Mouse (Mus musculus): ENCODE measurements around the gene Cpeb1. TPM values are rescaled to one million over a fixed set of nuclear protein-coding genes. Genes with fewer than 3 reads are reported as not detected.
A peak's percentile ranks its signal among the peaks of the same experiment; 100 is the strongest.

Gene Cpeb1
- polyA plus RNA-seq, 1 experiment from 2014 or later = 0.07 TPM

GRCm38 (mm10) chr7:81475221-81475620 is 20.0 kb upstream of the Cpeb1 start:
- H3K9ac ChIP-seq = no peak overlapping the region
- no peak for ATAC-seq (ENCODE audit: insufficient read depth)
- H3K36me3 ChIP-seq (replicated peaks) = no peaks in the 10 kb centered on the region
- H3K9me3 ChIP-seq (replicated peaks) = no peaks in the 10 kb centered on the region
- peaks cover 20% of the 10 kb centered on the region for H3K27me3 ChIP-seq
- no peaks in the 10 kb centered on the region for H3K4me1 ChIP-seq (replicated peaks)
- no peak overlapping the region for H3K27ac ChIP-seq (replicated peaks)
- H3K4me2 ChIP-seq = no peak overlapping the region
- no peak overlapping the region for H3K4me3 ChIP-seq (replicated peaks)
- WGBS (ENCODE audit: insufficient replicate concordance) = 38% methylated on average over 3 of the region's 3 CpGs

GRCm38 (mm10) chr7:81464906-81465450 is 9.7 kb upstream of the Cpeb1 start:
- H3K9me3 ChIP-seq (replicated peaks) = no peaks in the 10 kb centered on the region
- no peak overlapping the region for H3K9ac ChIP-seq
- no peak overlapping the region for H3K4me2 ChIP-seq
- no peak for ATAC-seq (ENCODE audit: insufficient read depth)
- H3K4me1 ChIP-seq (replicated peaks) = no peaks in the 10 kb centered on the region
- WGBS (ENCODE audit: insufficient replicate concordance) = 46% methylated on average over 9 of the region's 9 CpGs
- no peak overlapping the region for H3K27ac ChIP-seq (replicated peaks)
- H3K36me3 ChIP-seq (replicated peaks) = no peaks in the 10 kb centered on the region
- H3K4me3 ChIP-seq (replicated peaks) = no peak overlapping the region
- no peaks in the 10 kb centered on the region; the same call in 1 of the 2 replicates for H3K27me3 ChIP-seq

GRCm38 (mm10) chr7:81464116-81464515 is 8.9 kb upstream of the Cpeb1 start:
- ATAC-seq (ENCODE audit: insufficient read depth) = no peak
- no peaks in the 10 kb centered on the region for H3K36me3 ChIP-seq (replicated peaks)
- no peaks in the 10 kb centered on the region for H3K4me1 ChIP-seq (replicated peaks)
- no peaks in the 10 kb centered on the region for H3K9me3 ChIP-seq (replicated peaks)
- peaks cover 5% of the 10 kb centered on the region; the same call in 1 of the 2 replicates for H3K27me3 ChIP-seq
- H3K9ac ChIP-seq = no peak overlapping the region
- 1% methylated on average over 4 of the region's 4 CpGs for WGBS (ENCODE audit: insufficient replicate concordance)
- H3K27ac ChIP-seq (replicated peaks) = no peak overlapping the region
- no peak overlapping the region for H3K4me2 ChIP-seq
- H3K4me3 ChIP-seq (replicated peaks) = no peak overlapping the region

DNA sequence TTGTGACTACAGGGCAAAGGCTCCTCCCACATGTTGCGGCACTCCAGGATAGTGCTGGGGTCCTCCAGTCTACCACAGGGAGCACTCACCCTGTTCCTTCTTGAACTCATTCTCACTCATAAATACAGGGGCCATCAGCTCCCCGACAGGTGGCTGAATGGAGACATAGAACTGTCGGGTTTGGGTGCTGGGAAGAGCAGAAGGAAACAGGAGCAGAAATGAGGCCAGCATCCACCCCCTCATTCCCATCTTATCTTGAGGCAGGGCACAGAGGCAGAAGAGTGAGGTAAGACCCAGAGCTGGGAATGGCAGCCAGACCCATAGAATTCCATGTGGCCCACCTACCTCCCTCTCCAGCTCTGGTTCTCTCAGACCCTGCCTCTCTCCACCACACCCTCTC is 7.5 kb upstream of the Cpeb1 start:
- H3K9ac ChIP-seq = no peak overlapping the region
- no peak overlapping the region for H3K4me3 ChIP-seq (replicated peaks)
- no peaks in the 10 kb centered on the region for H3K4me1 ChIP-seq (replicated peaks)
- H3K36me3 ChIP-seq (replicated peaks) = no peaks in the 10 kb centered on the region
- no peak overlapping the region for H3K27ac ChIP-seq (replicated peaks)
- H3K9me3 ChIP-seq (replicated peaks) = no peaks in the 10 kb centered on the region
- ATAC-seq (ENCODE audit: insufficient read depth) = no peak
- peaks cover 16% of the 10 kb centered on the region; the same call in 1 of the 2 replicates for H3K27me3 ChIP-seq
- H3K4me2 ChIP-seq = no peak overlapping the region
- 60% methylated on average over 3 of the region's 3 CpGs for WGBS (ENCODE audit: insufficient replicate concordance)

GRCm38 (mm10) chr7:81454331-81455039 is 780 bp downstream of the Cpeb1 start:
- Histone ChIP-seq H3K36me3 (replicated peaks) (no peaks in the 10 kb centered on the region), H3K27ac (replicated peaks) (no peak overlapping the region), H3K9ac (no peak overlapping the region), H3K4me2 (peak overlapping the region; percentile 70), H3K4me1 (replicated peaks) (peaks cover 15% of the 10 kb centered on the region), H3K4me3 (replicated peaks) (peak overlapping the region; percentile 47), H3K27me3 (peaks cover 90% of the 10 kb centered on the region), H3K9me3 (replicated peaks) (no peaks in the 10 kb centered on the region)
- under 1% methylated on average over 81 of the region's 87 CpGs for WGBS (ENCODE audit: insufficient replicate concordance)
- ATAC-seq (ENCODE audit: insufficient read depth) = no peak

DNA sequence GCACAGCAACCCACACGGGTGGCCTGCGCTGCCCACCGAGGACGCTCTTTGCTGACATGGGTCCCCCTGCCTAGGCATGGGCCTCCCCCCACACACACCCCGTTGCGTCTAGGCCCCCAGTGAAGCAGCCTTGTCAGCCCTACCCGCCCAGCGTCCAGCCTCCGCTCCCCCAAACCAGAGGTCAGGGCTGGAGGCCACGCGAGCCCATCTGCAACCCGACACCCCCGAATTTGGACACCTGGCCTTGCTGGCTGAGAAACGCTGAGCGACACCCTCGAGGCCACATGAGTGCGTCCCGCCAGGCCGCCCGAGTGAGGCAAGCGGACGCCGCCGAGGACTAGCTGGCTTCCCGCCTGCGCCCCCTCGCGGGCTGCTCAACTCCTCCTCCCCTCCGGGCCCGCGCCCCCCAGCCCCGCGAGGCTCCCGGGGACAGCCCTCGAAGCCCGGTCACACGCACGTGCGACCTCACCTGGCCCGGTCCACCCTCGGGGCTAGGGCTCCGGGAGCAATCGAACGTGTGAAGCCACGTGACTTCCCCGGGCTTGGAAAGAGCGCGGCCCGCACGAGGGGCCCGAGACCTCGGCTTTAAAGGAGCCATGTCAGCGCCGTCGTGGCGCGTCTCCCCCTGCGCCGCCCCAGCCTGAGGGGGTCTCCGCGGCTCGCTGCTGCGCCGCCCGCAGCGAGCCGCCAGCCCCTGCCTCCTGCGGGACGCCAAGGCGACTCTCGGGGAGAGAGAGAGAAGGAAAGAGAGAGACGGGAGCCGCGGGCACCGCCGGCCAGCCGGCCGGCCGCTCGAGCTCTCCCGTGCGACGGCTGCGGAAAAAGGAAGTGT is 1.6 kb downstream of the Cpeb1 start:
- 7% methylated on average over 78 of the region's 84 CpGs for WGBS (ENCODE audit: insufficient replicate concordance)
- Histone ChIP-seq H3K4me1 (replicated peaks) (peaks cover 15% of the 10 kb centered on the region), H3K36me3 (replicated peaks) (no peaks in the 10 kb centered on the region), H3K4me2 (peak overlapping the region; percentile 70), H3K27ac (replicated peaks) (no peak overlapping the region), H3K9ac (no peak overlapping the region), H3K27me3 (peaks cover 83% of the 10 kb centered on the region), H3K9me3 (replicated peaks) (no peaks in the 10 kb centered on the region), H3K4me3 (replicated peaks) (peak overlapping the region; percentile 47)
- ATAC-seq (ENCODE audit: insufficient read depth) = no peak

GRCm38 (mm10) chr7:81452971-81453441 is 2.3 kb downstream of the Cpeb1 start:
- Histone ChIP-seq H3K9me3 (replicated peaks) (no peaks in the 10 kb centered on the region), H3K4me3 (replicated peaks) (no peak overlapping the region), H3K36me3 (replicated peaks) (no peaks in the 10 kb centered on the region), H3K27ac (replicated peaks) (no peak overlapping the region), H3K9ac (no peak overlapping the region), H3K4me1 (replicated peaks) (peaks cover 15% of the 10 kb centered on the region), H3K27me3 (peaks cover 81% of the 10 kb centered on the region), H3K4me2 (no peak overlapping the region)
- 7% methylated on average over 21 of the region's 21 CpGs for WGBS (ENCODE audit: insufficient replicate concordance)
- ATAC-seq (ENCODE audit: insufficient read depth) = no peak

- H3K4me3 ChIP-seq (replicated peaks) = no peak overlapping the region
- no peaks in the 10 kb centered on the region for H3K36me3 ChIP-seq (replicated peaks)
- H3K9me3 ChIP-seq (replicated peaks) = no peaks in the 10 kb centered on the region
- H3K27me3 ChIP-seq = no peaks in the 10 kb centered on the region
- no peak overlapping the region for H3K4me2 ChIP-seq
- H3K4me1 ChIP-seq (replicated peaks) = no peaks in the 10 kb centered on the region
- H3K9ac ChIP-seq = no peak overlapping the region
- H3K27ac ChIP-seq (replicated peaks) = no peak overlapping the region
- ATAC-seq (ENCODE audit: insufficient read depth) = no peak
- WGBS (ENCODE audit: insufficient replicate concordance) = 31% methylated on average over 2 of the region's 2 CpGs
Observed at GRCm38 (mm10) chr7:81398957-81399356, 56.3 kb downstream of the Cpeb1 start.

DNA sequence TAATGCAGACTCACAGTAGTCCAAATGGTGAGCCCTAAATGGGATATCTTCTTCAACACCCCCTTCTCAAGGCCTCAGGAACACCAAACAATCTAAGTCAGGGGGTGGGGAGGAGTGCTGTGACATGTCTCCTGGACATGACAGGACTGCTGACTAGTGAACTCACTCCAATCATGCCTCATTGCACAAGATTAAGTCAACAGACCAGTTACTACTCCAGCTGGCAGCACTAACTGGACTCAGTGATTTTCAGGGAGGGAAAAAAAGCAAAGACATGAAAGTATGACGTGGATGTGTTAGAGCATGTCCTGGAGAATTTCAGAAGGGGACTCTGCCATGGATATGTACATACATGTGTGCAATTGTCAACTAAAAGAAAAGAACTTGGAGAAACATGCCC is 75.9 kb downstream of the Cpeb1 start:
- H3K27ac ChIP-seq (replicated peaks) = no peak overlapping the region
- H3K4me2 ChIP-seq = no peak overlapping the region
- no peaks in the 10 kb centered on the region for H3K4me1 ChIP-seq (replicated peaks)
- no peaks in the 10 kb centered on the region for H3K27me3 ChIP-seq
- WGBS (ENCODE audit: insufficient replicate concordance) = 52% methylated on average over 1 of the region's 1 CpGs
- H3K4me3 ChIP-seq (replicated peaks) = no peak overlapping the region
- no peaks in the 10 kb centered on the region for H3K36me3 ChIP-seq (replicated peaks)
- no peak overlapping the region for H3K9ac ChIP-seq
- H3K9me3 ChIP-seq (replicated peaks) = no peaks in the 10 kb centered on the region
- ATAC-seq (ENCODE audit: insufficient read depth) = no peak

DNA sequence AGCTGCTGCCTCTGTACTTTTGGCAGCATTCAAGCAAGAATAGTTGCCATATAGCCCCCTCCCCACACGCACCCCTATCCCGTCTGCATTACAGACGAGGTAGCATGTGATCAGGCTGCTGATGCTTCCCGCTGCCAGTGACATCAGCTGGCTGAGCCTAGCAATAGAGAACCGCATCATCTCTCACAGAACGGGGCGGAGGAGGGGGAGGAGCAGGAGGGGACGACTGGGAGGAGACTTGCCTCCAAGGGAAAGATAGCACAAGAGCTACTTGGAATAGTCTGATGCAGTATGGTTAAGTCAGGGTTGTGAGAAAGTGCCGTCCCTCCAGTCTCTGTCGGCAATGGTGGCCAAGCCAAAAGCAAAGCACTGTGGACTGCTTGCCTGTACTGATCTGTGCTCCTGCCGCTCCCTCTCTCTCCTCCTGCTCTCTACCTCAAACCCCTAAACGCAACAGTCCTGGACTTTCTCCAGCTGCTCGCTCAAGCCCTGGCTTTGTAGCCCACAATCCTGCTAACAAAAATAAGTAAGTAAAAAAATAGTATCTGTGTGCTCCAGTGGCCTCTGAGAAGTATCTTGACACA is 82.8 kb downstream of the Cpeb1 start:
- 9% methylated on average over 13 of the region's 13 CpGs for WGBS (ENCODE audit: insufficient replicate concordance)
- no peak overlapping the region for H3K4me2 ChIP-seq
- ATAC-seq (ENCODE audit: insufficient read depth) = no peak

GRCm38 (mm10) chr7:81371811-81372210 is 83.5 kb downstream of the Cpeb1 start:
- no peak for ATAC-seq (ENCODE audit: insufficient read depth)
- Histone ChIP-seq H3K9me3 (replicated peaks) (no peaks in the 10 kb centered on the region), H3K9ac (no peak overlapping the region), H3K27me3 (peaks cover 12% of the 10 kb centered on the region; the same call in 1 of the 2 replicates), H3K4me3 (replicated peaks) (no peak overlapping the region), H3K4me2 (no peak overlapping the region), H3K4me1 (replicated peaks) (no peaks in the 10 kb centered on the region), H3K27ac (replicated peaks) (no peak overlapping the region), H3K36me3 (replicated peaks) (no peaks in the 10 kb centered on the region)
- 29% methylated on average over 5 of the region's 5 CpGs for WGBS (ENCODE audit: insufficient replicate concordance)

More for the DNA sequence above, 82.8 kb downstream of the Cpeb1 start:
- Histone ChIP-seq H3K27me3 (peaks cover 12% of the 10 kb centered on the region; the same call in 1 of the 2 replicates), H3K9ac (no peak overlapping the region), H3K27ac (replicated peaks) (no peak overlapping the region), H3K9me3 (replicated peaks) (no peaks in the 10 kb centered on the region), H3K36me3 (replicated peaks) (no peaks in the 10 kb centered on the region), H3K4me1 (replicated peaks) (no peaks in the 10 kb centered on the region), H3K4me3 (replicated peaks) (no peak overlapping the region)
